Mouse (Mus musculus) megakaryocyte, adult 5-6 weeks (primary cell): ENCODE results near the gene Slfn2. TPM values are rescaled to one million over a fixed set of nuclear protein-coding genes. Genes with fewer than 3 reads are reported as not detected.

Experiments used
- ATAC-seq: 2 replicates; pipeline ENCODE4 v1.8.0; 2016; ENCODE audit warnings: mild to moderate bottlenecking, inconsistent platforms; ENCODE audit not compliant: poor library complexity, severe bottlenecking
- total RNA-seq, 2 experiments: library from RNA; stranded (forward) in 1 of 2; stranded (reverse) in 1 of 2; fragments of 153-499, 151-499 nt in 1 of 2; fragments of 221-1000, 200-1000 nt in 1 of 2; gene quantifications; 2 replicates each; pipeline versions ENCODE4 v1.2.3 to v1.2.4; 2015 to 2017

The Slfn2 gene
- total RNA-seq, 2 experiments from 2014 or later: 362 to 968 TPM

GRCm38 (mm10) chr11:83070321-83070970 lies 5.5 kb downstream of the Slfn2 start:
- no peak for ATAC-seq

DNA sequence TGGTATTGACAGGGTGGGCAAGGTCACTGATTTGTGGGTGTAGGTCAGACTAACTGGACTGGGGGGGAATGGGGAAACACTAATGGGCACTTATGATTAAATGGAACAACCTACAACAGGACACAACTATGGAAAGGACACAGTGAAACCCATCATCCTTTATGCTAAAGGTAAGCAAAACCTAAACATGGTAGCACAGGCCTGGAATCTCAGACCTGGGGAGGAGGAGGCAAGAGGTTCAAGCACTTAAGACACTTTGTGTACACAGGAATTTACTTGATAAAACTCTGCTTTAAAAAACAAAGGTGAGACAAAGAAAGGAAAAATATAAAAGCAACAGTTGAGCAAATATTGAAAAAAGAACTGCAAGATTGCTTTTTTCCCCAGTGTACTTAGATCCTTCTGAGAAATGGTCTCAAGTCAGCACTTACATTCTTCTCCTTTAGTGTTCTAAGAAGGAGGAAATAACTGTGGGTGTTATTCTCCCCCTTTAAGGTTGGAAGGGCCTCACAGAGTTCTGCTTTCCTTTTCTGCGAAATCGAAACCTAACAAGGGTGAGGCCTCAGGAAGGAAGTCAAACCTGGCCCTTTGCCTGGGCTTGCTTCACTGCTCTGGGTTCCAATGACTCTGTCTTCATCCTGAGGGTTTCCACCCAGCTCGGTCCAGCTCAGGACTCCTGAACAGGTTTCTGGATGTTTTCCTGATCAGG lies 13.0 kb downstream of the Slfn2 start:
- peak; percentile 93 for ATAC-seq

DNA sequence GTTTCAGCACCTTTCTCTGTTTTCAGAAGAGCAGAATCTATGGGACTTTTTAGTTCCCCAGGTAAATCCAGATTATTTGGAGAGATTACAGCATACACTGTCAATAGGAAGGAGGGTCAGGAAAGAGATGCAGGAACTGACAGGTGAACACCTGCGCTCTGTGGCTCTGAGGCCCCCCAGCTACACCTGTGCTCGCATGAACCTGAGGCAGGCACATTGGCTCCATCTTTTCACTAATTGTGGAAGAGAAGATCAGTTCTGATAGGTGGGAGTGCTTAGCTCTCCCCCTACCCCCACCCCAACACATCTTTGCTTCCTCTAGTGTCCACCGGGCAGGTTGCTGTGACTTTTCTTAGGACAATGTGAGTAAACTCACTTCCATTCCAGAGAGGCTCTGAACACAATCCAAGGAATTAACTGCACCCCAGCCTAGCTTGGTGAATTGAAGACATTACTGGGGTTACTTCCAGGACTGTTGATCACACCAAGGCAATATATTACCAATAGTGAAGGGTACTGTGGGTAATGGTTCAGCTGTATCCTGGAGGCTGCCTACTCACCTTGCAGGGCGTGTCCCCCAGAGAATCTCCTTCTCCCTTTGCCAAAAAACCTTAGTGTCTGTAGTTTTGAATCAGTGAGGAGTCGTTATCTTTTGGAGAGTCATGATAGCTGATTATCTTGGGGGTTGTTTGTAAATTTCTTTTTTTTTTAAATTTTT lies 13.7 kb downstream of the Slfn2 start:
- peak; percentile 20 for ATAC-seq

DNA sequence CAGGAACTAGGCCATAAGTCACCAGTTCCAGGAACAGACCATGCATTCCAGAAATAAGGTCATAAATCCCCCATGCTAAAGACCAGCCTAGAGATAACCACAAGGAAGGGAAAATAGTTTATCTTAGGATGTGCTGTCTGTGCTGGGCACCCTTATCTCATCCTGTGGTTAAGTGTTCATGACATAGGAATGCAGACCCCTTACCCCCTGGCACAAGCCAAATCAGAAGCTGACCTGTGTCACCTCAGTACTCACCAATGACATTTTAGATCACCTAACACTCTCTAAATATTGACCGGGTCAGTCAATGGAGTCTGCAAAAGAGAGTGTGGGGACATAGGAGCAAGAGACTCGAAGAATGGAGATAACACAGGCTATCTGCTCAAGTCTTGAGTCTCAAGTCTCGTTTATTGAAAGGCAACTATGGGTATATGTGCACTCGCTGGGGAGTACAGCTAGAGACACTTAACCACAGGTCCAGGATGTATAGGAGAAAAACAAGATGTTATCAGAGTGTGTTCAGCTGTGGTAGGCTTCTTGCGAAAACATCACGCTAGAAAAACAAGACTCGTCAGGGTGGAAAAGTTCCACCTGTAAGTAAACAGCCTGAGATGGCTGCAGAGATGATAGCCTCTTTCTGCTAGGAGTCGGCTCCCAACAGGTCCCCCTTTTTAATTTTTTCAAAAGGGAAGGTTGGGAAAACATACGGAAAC lies 14.7 kb downstream of the Slfn2 start:
- no peak for ATAC-seq

- peak; percentile 62 for ATAC-seq
Measured at GRCm38 (mm10) chr11:83082741-83083473, 18.0 kb downstream of the Slfn2 start.

DNA sequence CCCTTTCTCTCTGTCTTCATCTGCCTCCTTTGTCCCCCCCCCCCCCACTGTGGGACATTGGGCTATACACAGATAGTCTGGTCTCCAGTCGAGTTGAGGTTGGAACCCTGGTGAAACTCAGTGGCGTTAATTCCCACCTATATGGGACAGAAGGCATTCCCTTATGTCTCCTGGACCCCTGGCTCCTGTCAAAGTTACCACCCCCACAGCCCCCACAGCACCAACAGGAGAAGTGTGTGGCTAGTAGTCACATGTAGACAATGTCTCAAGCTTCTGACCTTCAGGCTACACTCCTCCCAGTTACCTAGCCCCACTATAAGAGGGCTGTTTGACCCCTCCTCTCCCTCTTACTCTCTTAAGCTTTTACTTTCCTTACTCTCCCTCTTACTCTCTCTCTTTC lies 19.2 kb downstream of the Slfn2 start:
- no peak for ATAC-seq

GRCm38 (mm10) chr11:83084761-83085160 lies 19.8 kb downstream of the Slfn2 start:
- no peak for ATAC-seq

DNA sequence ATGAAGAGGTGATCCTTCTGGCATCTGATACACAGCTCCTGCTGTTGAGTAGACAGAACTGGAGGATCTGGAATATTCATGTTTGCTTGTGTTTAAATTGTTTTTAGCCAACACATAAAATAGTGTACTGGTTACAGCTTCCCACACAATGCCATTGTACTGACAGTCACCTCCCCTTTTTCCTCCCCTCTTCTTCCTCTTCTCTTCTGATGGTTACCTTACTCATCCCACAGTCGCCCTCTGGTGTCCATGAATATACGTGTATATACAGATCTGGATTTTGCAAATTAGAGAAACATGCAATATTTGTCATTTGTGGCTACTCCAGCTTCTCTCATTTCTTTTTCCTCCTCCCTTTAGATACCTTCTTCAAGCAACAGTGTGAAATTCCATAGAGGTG lies 50.2 kb downstream of the Slfn2 start:
- peak; percentile 43; the same call in 1 of the 2 replicates for ATAC-seq

DNA sequence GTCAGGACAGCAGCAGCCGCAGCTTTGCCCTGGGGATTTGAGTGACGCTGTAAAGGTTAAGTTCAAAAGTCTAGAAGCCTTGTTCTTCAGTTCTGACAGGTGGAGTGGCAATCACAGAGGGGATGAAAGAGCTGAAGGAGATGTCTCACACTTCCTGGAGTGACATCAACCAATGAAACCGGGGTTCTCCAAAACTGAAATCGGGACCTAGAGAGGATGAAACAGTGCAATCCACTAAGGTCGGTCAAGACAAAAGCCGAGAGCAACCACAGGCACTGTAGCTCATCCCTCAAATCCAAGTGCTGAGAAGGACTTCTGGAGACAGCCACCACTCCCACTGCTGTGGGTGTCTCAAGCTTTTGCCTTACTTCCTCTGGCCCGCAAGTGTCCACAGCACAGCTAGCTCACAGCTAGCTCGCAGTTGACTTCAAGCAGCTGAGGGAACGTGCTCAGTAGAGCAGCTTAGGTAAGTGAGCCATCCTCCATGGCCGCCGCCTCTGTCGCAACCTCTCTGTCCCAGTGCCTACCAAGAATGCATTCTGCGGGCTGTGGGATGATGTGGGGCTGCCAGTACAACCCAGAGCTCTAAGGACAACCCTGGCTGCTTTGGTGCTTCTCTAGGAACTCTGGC lies 51.8 kb downstream of the Slfn2 start, which contains the start of gene Slfn1:
TSS of gene Slfn1 (plus strand) at position 253 of the 631 bp plus-strand sequence.
- peak; percentile 83 for ATAC-seq

DNA sequence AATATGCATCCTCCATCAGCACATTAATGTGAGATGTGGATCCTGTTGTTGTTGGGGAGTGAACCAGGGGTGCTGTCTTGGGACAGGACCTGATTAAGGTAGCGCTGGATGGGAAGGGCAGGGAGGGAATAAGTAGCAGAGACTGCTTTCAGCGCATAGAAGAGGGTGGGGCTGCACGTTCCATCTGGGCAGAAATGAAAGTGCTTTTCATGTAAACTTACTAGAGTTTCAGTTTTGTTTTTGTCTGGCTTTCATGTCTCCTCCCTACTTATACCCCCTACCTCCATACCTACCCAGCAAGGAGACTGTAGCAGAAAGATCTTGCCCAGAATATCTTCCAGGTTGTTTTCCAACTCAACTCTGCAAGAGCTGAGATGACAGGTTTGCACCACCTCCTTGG lies 53.1 kb downstream of the Slfn2 start:
- ATAC-seq: peak; percentile 43; the same call in 1 of the 2 replicates

Other genes starting within 250 kb of the Slfn2 start
- 20.5 and 26.7 TPM in 2 replicates for gene Rffl, start 193.9 kb upstream of the Slfn2 start, total RNA-seq (2015)
- 20.1 and 25.4 TPM in 2 replicates for gene Rffl, start 193.9 kb upstream of the Slfn2 start, total RNA-seq (2017)
- gene Rad51d, start 174.5 kb upstream of the Slfn2 start, total RNA-seq (2015): 7.1 and 7.9 TPM in 2 replicates
- gene Rad51d, start 174.5 kb upstream of the Slfn2 start, total RNA-seq (2017): 8.8 and 10.3 TPM in 2 replicates
- gene Fndc8, start 173.0 kb upstream of the Slfn2 start, total RNA-seq (2015): not detected in 2 replicates
- not detected in 2 replicates for gene Fndc8, start 173.0 kb upstream of the Slfn2 start, total RNA-seq (2017)
- 4.7 TPM in 2 replicates for gene Nle1, start 156.7 kb upstream of the Slfn2 start, total RNA-seq (2015)
- gene Nle1, start 156.7 kb upstream of the Slfn2 start, total RNA-seq (2017): 2.6 and 3.1 TPM in 2 replicates
- not detected in 2 replicates for gene Unc45b, start 154.6 kb upstream of the Slfn2 start, total RNA-seq (2015)
- gene Unc45b, start 154.6 kb upstream of the Slfn2 start, total RNA-seq (2017): not detected in 2 replicates
- 60.7 and 62.4 TPM in 2 replicates for gene Slfn5, start 113.8 kb upstream of the Slfn2 start, total RNA-seq (2015)
- gene Slfn5, start 113.8 kb upstream of the Slfn2 start, total RNA-seq (2017): 112 and 116 TPM in 2 replicates
- gene Slfn9, start 73.3 kb upstream of the Slfn2 start, total RNA-seq (2015): 39.4 and 40.0 TPM in 2 replicates
- 39.5 and 40.9 TPM in 2 replicates for gene Slfn9, start 73.3 kb upstream of the Slfn2 start, total RNA-seq (2017)
- 59.7 and 60.5 TPM in 2 replicates for gene Slfn8, start 44.3 kb upstream of the Slfn2 start, total RNA-seq (2015)
- gene Slfn8, start 44.3 kb upstream of the Slfn2 start, total RNA-seq (2017): 68.3 and 68.6 TPM in 2 replicates
- gene Slfn1, start 51.7 kb downstream of the Slfn2 start, total RNA-seq (2015): 140 and 155 TPM in 2 replicates
- 239 TPM in 2 replicates for gene Slfn1, start 51.7 kb downstream of the Slfn2 start, total RNA-seq (2017)
- 257 and 290 TPM in 2 replicates for gene Slfn4, start 110.1 kb downstream of the Slfn2 start, total RNA-seq (2015)
- gene Slfn4, start 110.1 kb downstream of the Slfn2 start, total RNA-seq (2017): 88.0 and 113 TPM in 2 replicates
- gene Slfn3, start 126.2 kb downstream of the Slfn2 start, total RNA-seq (2015): 29.0 and 29.7 TPM in 2 replicates
- gene Slfn3, start 126.2 kb downstream of the Slfn2 start, total RNA-seq (2017): 43.8 and 49.6 TPM in 2 replicates
- not detected in 2 replicates for gene Slfn14, start 221.6 kb downstream of the Slfn2 start, total RNA-seq (2015)
- 0.16 TPM in 1 of 2 replicates, not detected in the other for gene Slfn14, start 221.6 kb downstream of the Slfn2 start, total RNA-seq (2017)
- gene Ap2b1, start 233.9 kb downstream of the Slfn2 start, total RNA-seq (2015): 53.7 and 58.1 TPM in 2 replicates
- 52.4 and 59.6 TPM in 2 replicates for gene Ap2b1, start 233.9 kb downstream of the Slfn2 start, total RNA-seq (2017)
- 6.2 and 7.1 TPM in 2 replicates for gene Pex12, start 237.5 kb downstream of the Slfn2 start, total RNA-seq (2015)
- gene Pex12, start 237.5 kb downstream of the Slfn2 start, total RNA-seq (2017): 4.3 and 8.0 TPM in 2 replicates